Mouse (Mus musculus) ES-Bruce4 (cell line): Measurements from ENCODE around the gene Snx9. TPM values are rescaled to one million over a fixed set of nuclear protein-coding genes. Genes with fewer than 3 reads are reported as not detected.

ENCODE experiments used
- H3K27ac ChIP-seq: 2 replicates; pipeline ENCODE4 v1.5.1; 2012; ENCODE audit warnings: low read length, inconsistent platforms; ENCODE audit not compliant: insufficient read depth
- H3K27me3 ChIP-seq: 2 replicates; pipeline ENCODE4 v1.6.1; 2012; ENCODE audit warnings: mild to moderate bottlenecking, low read length, inconsistent platforms; ENCODE audit not compliant: control insufficient read depth, poor library complexity, insufficient read depth, severe bottlenecking
- H3K36me3 ChIP-seq: 2 replicates; pipeline ENCODE4 v1.6.1; 2012; ENCODE audit warnings: inconsistent platforms, mild to moderate bottlenecking, low read length, moderate library complexity; ENCODE audit not compliant: control insufficient read depth, poor library complexity, insufficient read depth, severe bottlenecking
- H3K4me1 ChIP-seq: one replicate; pipeline ENCODE4 v1.8.1; 2011; ENCODE audit warnings: low read length; ENCODE audit not compliant: control insufficient read depth, insufficient read depth
- H3K4me3 ChIP-seq: 2 replicates; pipeline ENCODE4 v1.5.1; 2011; ENCODE audit warnings: low read depth, mild to moderate bottlenecking, low read length
- H3K9ac ChIP-seq: 2 replicates; pipeline ENCODE4 v1.6.1; 2012; ENCODE audit warnings: low read depth, mild to moderate bottlenecking, inconsistent platforms; ENCODE audit not compliant: poor library complexity, severe bottlenecking
- H3K9me3 ChIP-seq: replicated peaks from 2 replicates; pipeline ENCODE4 v1.6.1; 2012; ENCODE audit warnings: mild to moderate bottlenecking, low read length, inconsistent platforms; ENCODE audit not compliant: control insufficient read depth, poor library complexity, insufficient read depth, severe bottlenecking
- CTCF ChIP-seq: IDR thresholded peaks from one replicate; pipeline ENCODE4 v1.8.1; 2011; ENCODE audit warnings: low read depth, low read length
- EP300 ChIP-seq: IDR thresholded peaks from 2 replicates; pipeline ENCODE4 v1.6.1; 2011; ENCODE audit warnings: low read depth, low read length; ENCODE audit not compliant: insufficient read depth
- POLR2A ChIP-seq: IDR thresholded peaks from one replicate; pipeline ENCODE4 v1.8.1; 2011; ENCODE audit warnings: low read length; ENCODE audit not compliant: insufficient read depth
- polyA plus RNA-seq: library from polyadenylated mRNA; stranded (reverse); fragments of >200 nt; gene quantifications from 2 replicates; pipeline ENCODE4 v1.2.4, GENCODE M21; 2011; ENCODE audit warnings: low read depth; ENCODE audit not compliant: missing spikeins, insufficient read depth, insufficient read length

Gene Snx9
- polyA plus RNA-seq, 1 experiment = 46.8 TPM

DNA sequence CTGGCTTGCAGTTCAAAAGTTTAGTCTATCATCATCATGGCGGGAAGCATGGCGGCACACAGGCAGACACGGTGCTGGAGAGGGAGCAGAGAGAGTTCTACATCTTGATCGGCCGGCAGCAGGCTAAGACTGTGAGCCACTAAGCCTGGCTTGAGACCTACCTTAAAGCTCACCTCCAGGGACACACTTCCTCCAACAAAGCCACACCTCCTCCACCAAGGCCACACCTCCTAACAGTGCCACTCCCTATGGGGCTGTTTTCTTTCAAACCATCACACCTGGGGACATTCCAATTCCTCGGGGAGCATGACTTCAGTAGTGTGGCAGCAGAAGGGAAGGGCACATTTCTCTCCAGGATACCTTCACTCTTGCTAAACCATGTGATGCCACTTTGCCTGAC lies 127.4 kb downstream of the Snx9 start:
- Histone ChIP-seq H3K27me3 (no peaks in the 10 kb centered on the region), H3K9me3 (no peaks in the 10 kb centered on the region), H3K9ac (no peak overlapping the region), H3K36me3 (no peaks in the 10 kb centered on the region), H3K4me1 (no peaks in the 10 kb centered on the region), H3K27ac (no peak overlapping the region; the same call in 1 of the 2 replicates), H3K4me3 (no peak overlapping the region)
- TF ChIP-seq CTCF (no peak), POLR2A (peak; percentile 59)

DNA sequence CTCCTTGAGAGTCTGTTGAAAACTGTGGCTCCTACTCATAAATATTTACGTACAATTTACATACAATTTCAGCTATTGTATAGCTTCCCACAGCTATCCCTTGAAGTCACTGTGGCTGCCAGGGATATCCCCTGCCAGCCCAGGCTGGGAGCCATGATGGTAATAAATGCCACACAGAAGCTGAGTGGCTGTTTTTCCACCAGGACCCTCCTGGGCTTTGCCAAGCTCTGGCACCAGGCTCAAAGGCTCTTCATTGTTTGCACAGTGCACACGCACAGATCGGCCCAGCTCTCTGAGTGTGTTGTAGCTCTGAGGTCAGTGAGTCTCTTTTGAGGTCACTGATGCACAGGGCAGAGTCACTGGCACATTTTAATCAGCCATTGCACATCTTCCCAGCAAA lies 128.1 kb downstream of the Snx9 start:
- TF ChIP-seq POLR2A = no peak
- H3K4me1 ChIP-seq = peaks cover 2% of the 10 kb centered on the region

DNA sequence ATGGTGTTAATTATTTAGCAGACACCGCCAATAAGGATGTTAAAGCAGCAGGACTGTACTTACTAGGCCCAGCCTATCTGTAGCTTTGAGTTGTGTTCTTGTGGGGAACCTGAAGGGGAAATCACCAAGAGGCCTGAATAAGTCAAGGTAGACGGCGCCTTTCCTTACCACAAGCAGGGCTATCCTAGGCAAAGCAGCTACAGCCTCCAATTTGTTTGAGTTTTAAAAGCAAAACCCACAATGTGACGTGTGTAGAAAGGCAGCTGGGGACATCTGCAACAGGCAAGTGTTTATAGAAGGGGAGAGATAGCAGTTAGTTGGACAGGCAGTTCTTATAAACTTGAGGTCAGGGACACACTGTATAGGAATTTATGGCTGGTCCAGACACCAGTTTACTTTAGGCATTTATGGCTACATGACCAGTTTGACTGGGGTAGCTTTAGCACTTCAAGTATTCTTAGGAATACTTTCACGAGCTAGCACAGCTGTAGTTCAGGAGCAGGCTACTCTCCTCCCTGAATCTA lies 129.2 kb downstream of the Snx9 start:
- Histone ChIP-seq H3K27ac (no peak overlapping the region), H3K36me3 (no peaks in the 10 kb centered on the region), H3K4me3 (no peak overlapping the region), H3K4me1 (peaks cover 2% of the 10 kb centered on the region), H3K9ac (no peak overlapping the region), H3K9me3 (no peaks in the 10 kb centered on the region), H3K27me3 (no peaks in the 10 kb centered on the region)
- TF ChIP-seq EP300 (no peak), CTCF (no peak), POLR2A (no peak)

More for the DNA sequence above, 128.1 kb downstream of the Snx9 start:
- Histone ChIP-seq H3K27ac (no peak overlapping the region), H3K4me3 (no peak overlapping the region), H3K36me3 (no peaks in the 10 kb centered on the region), H3K27me3 (no peaks in the 10 kb centered on the region), H3K9ac (no peak overlapping the region), H3K9me3 (no peaks in the 10 kb centered on the region)

DNA sequence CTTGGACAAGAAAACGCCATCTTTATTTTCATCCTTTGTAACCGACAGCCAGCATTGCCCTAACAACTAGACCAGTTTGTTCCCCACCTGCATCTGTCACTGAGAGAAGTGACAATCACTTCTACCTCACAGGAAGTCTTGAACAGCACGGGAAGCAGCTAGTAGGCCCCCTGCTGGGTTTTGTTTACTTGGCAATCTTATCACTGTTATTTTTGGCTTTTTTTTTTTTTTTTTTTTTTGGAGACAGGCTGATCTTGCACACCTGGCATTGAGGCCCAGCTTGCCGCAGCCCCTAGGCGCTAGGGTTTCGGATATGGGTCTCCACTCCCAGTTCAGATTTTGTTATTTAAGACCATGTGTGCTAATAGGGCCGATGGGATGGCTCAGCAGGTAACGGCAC lies 132.4 kb downstream of the Snx9 start:
- no peak overlapping the region for H3K4me3 ChIP-seq
- H3K4me1 ChIP-seq = peaks cover 3% of the 10 kb centered on the region
- H3K9ac ChIP-seq = no peak overlapping the region
- H3K36me3 ChIP-seq = no peaks in the 10 kb centered on the region
- H3K9me3 ChIP-seq = no peaks in the 10 kb centered on the region
- TF ChIP-seq CTCF (no peak), POLR2A (no peak), EP300 (no peak)
- H3K27me3 ChIP-seq = no peaks in the 10 kb centered on the region
- 0 out of 2 replicates have a peak overlapping the region, but pooled peaks have one; percentile 21 for H3K27ac ChIP-seq

DNA sequence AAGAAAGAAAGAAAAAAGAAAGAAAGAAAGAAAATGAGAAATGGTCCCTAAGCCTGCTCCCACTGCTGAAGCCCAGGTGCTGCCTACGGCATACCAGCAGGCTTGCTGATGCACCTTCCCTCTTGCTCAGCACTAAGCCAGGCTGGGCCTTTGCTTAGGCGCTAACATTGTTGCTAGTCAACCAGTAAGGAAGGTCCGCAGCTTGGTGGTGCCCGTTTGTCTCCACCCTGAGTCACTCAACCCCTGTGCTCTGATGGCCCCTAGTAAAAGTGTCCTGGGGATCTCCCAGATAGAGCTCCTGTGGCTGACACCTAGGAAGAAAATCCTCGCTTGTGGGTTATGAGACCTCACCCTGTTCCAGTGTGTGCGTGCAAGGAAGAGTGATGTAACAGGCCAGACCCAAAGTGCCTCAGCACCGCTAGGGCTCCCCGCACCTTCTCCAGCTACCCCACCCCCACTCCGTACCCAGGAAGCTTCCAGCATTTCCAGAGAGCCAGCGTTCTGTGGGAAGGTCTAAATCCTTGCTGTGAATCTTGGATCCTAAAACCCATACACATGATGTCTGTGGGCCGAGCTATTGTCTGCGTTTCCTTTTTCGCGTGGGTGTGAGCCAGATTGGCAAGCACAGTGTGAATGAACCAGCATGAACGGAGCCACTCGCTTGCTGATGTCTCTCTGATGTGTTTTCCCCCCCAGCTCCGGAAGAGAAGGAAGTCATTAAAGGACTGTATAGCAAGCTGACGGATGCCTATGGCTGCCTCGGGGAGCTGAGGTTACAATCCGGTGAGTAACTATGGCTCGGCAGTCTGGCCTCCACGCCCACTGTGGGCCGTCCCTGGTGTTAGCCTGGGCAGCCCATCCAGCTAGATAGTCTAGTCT lies 134.2 kb downstream of the Snx9 start:
- TF ChIP-seq CTCF = no peak
- TF ChIP-seq EP300 = no peak
- TF ChIP-seq POLR2A = no peak
- H3K27ac ChIP-seq = peak overlapping the region; percentile 90; the same call in 1 of the 2 replicates
- no peaks in the 10 kb centered on the region for H3K9me3 ChIP-seq
- peak overlapping the region; percentile 16 for H3K9ac ChIP-seq
- peak overlapping the region; percentile 29 for H3K4me3 ChIP-seq
- no peaks in the 10 kb centered on the region for H3K36me3 ChIP-seq
- no peaks in the 10 kb centered on the region for H3K27me3 ChIP-seq
- H3K4me1 ChIP-seq = peaks cover 8% of the 10 kb centered on the region

DNA sequence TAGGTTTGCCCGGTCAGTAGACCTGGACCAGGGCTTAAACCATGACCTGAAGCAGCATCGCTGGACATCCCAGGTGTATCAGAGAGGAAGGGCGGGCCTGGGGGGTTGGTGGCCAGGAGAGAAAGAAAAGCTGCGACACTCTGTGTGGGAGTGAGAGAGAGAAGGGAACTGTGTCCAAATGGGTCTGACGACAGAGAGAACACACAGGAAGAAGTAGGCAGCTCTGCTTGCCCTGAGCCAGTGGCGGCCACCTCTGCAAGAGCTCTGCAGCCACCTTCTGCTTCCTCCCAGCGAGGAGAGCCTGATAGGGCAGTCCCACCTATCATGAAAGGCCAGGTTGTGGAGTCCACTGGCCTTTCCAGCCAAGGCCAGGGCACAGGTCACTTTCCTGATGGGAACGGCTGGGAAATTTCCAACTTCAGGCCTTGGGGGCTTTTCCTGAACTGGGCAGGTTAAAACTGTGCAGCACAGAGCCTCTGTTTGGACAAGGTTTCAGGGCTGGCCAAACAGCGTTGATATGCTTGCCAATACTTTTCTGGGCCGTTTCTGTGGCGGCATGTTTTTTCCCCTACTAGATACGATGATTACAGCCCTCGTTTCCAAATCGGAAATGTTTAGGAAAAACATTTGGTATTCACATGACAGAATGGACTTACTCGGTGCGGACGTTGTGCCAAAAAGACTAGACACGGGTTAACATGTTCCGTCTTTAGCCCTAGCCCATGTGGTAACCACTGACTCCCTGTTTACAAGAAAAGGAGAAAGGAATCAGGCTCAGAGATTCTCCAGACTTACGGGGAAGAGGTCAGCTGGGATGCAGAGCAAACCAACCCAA lies 135.3 kb downstream of the Snx9 start:
- TF ChIP-seq CTCF (no peak), POLR2A (no peak), EP300 (no peak)
- H3K4me1 ChIP-seq = peaks cover 8% of the 10 kb centered on the region
- H3K27me3 ChIP-seq = no peaks in the 10 kb centered on the region
- peak overlapping the region; percentile 29 for H3K4me3 ChIP-seq
- peak overlapping the region; percentile 16 for H3K9ac ChIP-seq
- H3K9me3 ChIP-seq = no peaks in the 10 kb centered on the region
- H3K36me3 ChIP-seq = no peaks in the 10 kb centered on the region
- H3K27ac ChIP-seq = peak overlapping the region; percentile 90
